In the genomic region with DNA sequence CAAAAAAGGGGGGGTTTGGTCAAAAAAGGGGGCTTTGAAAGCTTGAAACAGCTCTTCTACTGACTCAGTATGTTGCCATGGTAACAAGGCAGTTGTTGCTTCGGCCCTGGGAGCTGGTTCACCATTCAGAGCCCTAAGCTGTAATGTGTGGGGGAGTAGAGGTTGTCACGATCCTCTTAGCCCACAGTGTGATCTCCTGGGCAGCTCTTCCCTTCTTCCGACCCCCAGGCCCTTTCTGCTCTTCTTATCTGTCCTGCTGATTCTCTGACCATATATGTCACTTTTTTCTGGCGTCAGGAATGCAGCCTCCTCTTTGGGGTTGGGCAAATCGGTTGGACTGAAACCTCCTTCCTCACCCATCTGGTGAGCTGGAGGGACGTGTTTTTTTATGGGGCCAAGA, we compare ENCODE assay signal across 9 mouse cellular contexts. TPM values are rescaled to one million over a fixed set of nuclear protein-coding genes. Genes with fewer than 3 reads are reported as not detected.
DNase-seq lines count a peak whose midpoint lies in the region; ATAC-seq and TF ChIP-seq lines count a peak whose summit lies in the region.
"Had no signal": no experiment of that assay in that cellular context is flagged by ENCODE, and none has a peak within 500 bp of the region (broad histone marks: within the 10 kb centered on the region; RNA-seq: fewer than 3 reads in every experiment).

No protein-coding gene starts in this region.

- no peak for ATAC-seq in erythroblast, adult 5-6 weeks (replicated peaks; ENCODE audit: low FRiP score, poor library complexity, severe bottlenecking)
- ATAC-seq in inflammation-experienced regulatory T-cells, adult 6 months: no peak
- ATAC-seq: liver, postnatal 0 days had no signal

- intact Hi-C loops in gastrocnemius, adult 2 months (cut with DNase I): no loop called here
- intact Hi-C loops in left cerebral cortex, adult 2 months (cut with DNase I): loop anchor here (5.0 kb wide), 1 partner anchor 269 kb away; no protein-coding TSS in a partner anchor

- no peak for TF ChIP-seq CTCF in gastrocnemius, adult 2 months (IDR thresholded peaks at IDR 0.05)
- TF ChIP-seq CTCF in left cerebral cortex, adult 2 months (IDR thresholded peaks at IDR 0.05): no peak

- DNase-seq in gastrocnemius, adult 2 months: no peak
- no peak for DNase-seq in gastrocnemius, adult 18-20 months (ENCODE audit: low spot score)
- peak; percentile 56 for DNase-seq in layer of hippocampus, adult 9-11 months
- DNase-seq in layer of hippocampus, postnatal 10 days (ENCODE audit: low spot score in 2 of 2): no peak
- DNase-seq in MN1 (ENCODE audit: low spot score): peak; percentile 62
- DNase-seq in left cerebral cortex, adult 2 months (ENCODE audit: extremely low spot score in 1 of 2, low spot score in 2 of 2): no peak
- DNase-seq: liver, postnatal 0 days had no signal

- no peak overlapping the region for H3K4me3 ChIP-seq in gastrocnemius, adult 2 months
- peak overlapping the region; percentile 31 for H3K4me3 ChIP-seq in left cerebral cortex, adult 2 months

- H3K27ac ChIP-seq in gastrocnemius, adult 2 months: 0 out of 2 replicates have a peak overlapping the region, but pooled peaks have one; percentile 5
- H3K27ac ChIP-seq in left cerebral cortex, adult 2 months: peak overlapping the region; percentile 83

RNA-seq across cellular contexts. Expression of a gene that starts 3.2 kb away (rescaled TPM):
- total RNA-seq in gastrocnemius, adult 2 months (2021): 1 to 10 TPM; 5.0 to 8.2 TPM
- total RNA-seq in gastrocnemius, adult 18-20 months (2021): 1 to 10 TPM; 4.6 to 6.9 TPM
- 10 to 100 TPM; 66.9 to 68.3 TPM for total RNA-seq in layer of hippocampus, postnatal 10 days (2021)
- total RNA-seq in left cerebral cortex, adult 2 months (2021): 10 to 100 TPM; 74.2 to 80.4 TPM
- total RNA-seq in erythroblast, adult 5-6 weeks (2015; ENCODE audit: low replicate concordance): 39.5 and 46.7 TPM in 2 replicates
- 29.9 and 33.3 TPM in 2 replicates for total RNA-seq in erythroblast, adult 5-6 weeks (2017; ENCODE audit: low replicate concordance)
- 100 to 1,000 TPM; 133 to 161 (median 149) TPM for polyA plus RNA-seq in inflammation-experienced regulatory T-cells, adult 6 months (2017; shearing (Covaris generic))

RNA-seq across cellular contexts. Expression of a gene that starts 3.3 kb away (rescaled TPM):
- total RNA-seq in gastrocnemius, adult 2 months (2021): 1 to 10 TPM; 2.5 to 3.1 TPM
- 1 to 10 TPM; 2.4 to 3.0 TPM for total RNA-seq in gastrocnemius, adult 18-20 months (2021)
- 10 to 100 TPM; 15.1 to 17.0 TPM for total RNA-seq in layer of hippocampus, postnatal 10 days (2021)
- 10 to 100 TPM; 11.7 TPM for total RNA-seq in left cerebral cortex, adult 2 months (2021)
- 0.77 and 1.0 TPM in 2 replicates for total RNA-seq in erythroblast, adult 5-6 weeks (2015; ENCODE audit: low replicate concordance)
- total RNA-seq in erythroblast, adult 5-6 weeks (2017; ENCODE audit: low replicate concordance): 2.1 and 6.5 TPM in 2 replicates
- polyA plus RNA-seq in inflammation-experienced regulatory T-cells, adult 6 months (2017; shearing (Covaris generic)): 10 to 100 TPM in 2 of 3 experiments, 1 to 10 TPM in 1; 5.6 to 16.3 (median 12.4) TPM

RNA-seq across cellular contexts. Expression of a gene that starts 16.6 kb away (rescaled TPM):
- total RNA-seq in gastrocnemius, adult 2 months (2021): under 1 TPM; 0.11 to 0.13 TPM
- total RNA-seq in gastrocnemius, adult 18-20 months (2021): under 1 TPM in 1 of 2 experiments, not detected in 1; 0.83 TPM
- under 1 TPM; 0.18 to 0.20 TPM for total RNA-seq in layer of hippocampus, postnatal 10 days (2021)
- total RNA-seq in left cerebral cortex, adult 2 months (2021): under 1 TPM in 1 of 2 experiments, not detected in 1; 0.14 TPM
- not detected in 2 replicates for total RNA-seq in erythroblast, adult 5-6 weeks (2015; ENCODE audit: low replicate concordance)
- total RNA-seq in erythroblast, adult 5-6 weeks (2017; ENCODE audit: low replicate concordance): not detected in 2 replicates
- polyA plus RNA-seq in inflammation-experienced regulatory T-cells, adult 6 months (2017; shearing (Covaris generic)): under 1 TPM in 1 of 3 experiments, not detected in 2; 0.24 TPM

RNA-seq across cellular contexts. Expression of a gene that starts 57.5 kb away (rescaled TPM):
- total RNA-seq in gastrocnemius, adult 2 months (2021): 10 to 100 TPM; 32.2 to 36.2 TPM
- total RNA-seq in gastrocnemius, adult 18-20 months (2021): 10 to 100 TPM; 33.6 to 37.8 TPM
- total RNA-seq in layer of hippocampus, postnatal 10 days (2021): 10 to 100 TPM; 49.1 to 49.7 TPM
- total RNA-seq in left cerebral cortex, adult 2 months (2021): 10 to 100 TPM; 83.7 to 84.1 TPM
- 18.8 and 26.9 TPM in 2 replicates for total RNA-seq in erythroblast, adult 5-6 weeks (2015; ENCODE audit: low replicate concordance)
- 7.0 and 15.3 TPM in 2 replicates for total RNA-seq in erythroblast, adult 5-6 weeks (2017; ENCODE audit: low replicate concordance)
- 10 to 100 TPM; 23.5 to 30.7 (median 27.4) TPM for polyA plus RNA-seq in inflammation-experienced regulatory T-cells, adult 6 months (2017; shearing (Covaris generic))

RNA-seq across cellular contexts. Expression of a gene that starts 57.8 kb away (rescaled TPM):
- 1 to 10 TPM; 4.9 to 5.6 TPM for total RNA-seq in gastrocnemius, adult 2 months (2021)
- total RNA-seq in gastrocnemius, adult 18-20 months (2021): 1 to 10 TPM; 5.4 to 6.2 TPM
- 1 to 10 TPM; 8.3 to 8.9 TPM for total RNA-seq in layer of hippocampus, postnatal 10 days (2021)
- 1 to 10 TPM; 4.9 to 6.5 TPM for total RNA-seq in left cerebral cortex, adult 2 months (2021)
- total RNA-seq in erythroblast, adult 5-6 weeks (2015; ENCODE audit: low replicate concordance): 0.63 and 6.0 TPM in 2 replicates
- total RNA-seq in erythroblast, adult 5-6 weeks (2017; ENCODE audit: low replicate concordance): 1.9 and 2.5 TPM in 2 replicates
- polyA plus RNA-seq in inflammation-experienced regulatory T-cells, adult 6 months (2017; shearing (Covaris generic)): 10 to 100 TPM; 10.1 to 17.8 (median 12.1) TPM

Comparison
In these comparisons a context has a peak if more than half of its experiments do, and no peak if none do; other contexts are left out.
1. DNase-seq: peak in layer of hippocampus, adult 9-11 months (single experiment) and MN1 (single experiment); none in gastrocnemius, adult 2 months (single experiment), gastrocnemius, adult 18-20 months (single experiment), layer of hippocampus, postnatal 10 days (0 of 2) and left cerebral cortex, adult 2 months (0 of 2).